Mouse (Mus musculus) kidney, adult 18-20 months (tissue): ENCODE measurements at regions not wholly inside any gene's neighbourhood (a gene's known extent, or its start where the extent isn't known, plus 50 kb on each side); places are given as distances from the start of the nearest gene placed in this dataset.

Source experiments
- DNase-seq: peaks from one replicate; pipeline ENCODE4 v3.0.0; 2021

DNA sequence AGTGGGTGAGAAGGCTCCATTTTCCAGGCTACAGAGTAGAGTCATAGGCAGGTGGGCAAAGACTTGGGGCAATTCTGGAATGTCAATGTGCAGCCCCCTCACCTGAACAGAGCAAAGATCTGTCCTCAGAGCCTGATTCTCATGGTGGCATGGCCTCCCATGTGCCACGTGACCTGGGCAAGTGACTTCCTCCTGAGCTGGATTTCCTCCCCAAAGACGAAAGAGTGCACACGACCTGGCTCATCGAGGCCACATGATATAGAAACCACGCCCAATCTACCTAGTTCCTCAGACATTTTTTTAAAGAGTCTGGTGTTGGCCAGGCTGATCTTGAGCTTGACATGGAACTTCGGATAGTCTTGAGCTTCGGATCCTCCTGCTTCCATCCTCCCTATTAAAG is 139.5 kb upstream of the Tle3 start:
- DNase-seq, result no peak

DNA sequence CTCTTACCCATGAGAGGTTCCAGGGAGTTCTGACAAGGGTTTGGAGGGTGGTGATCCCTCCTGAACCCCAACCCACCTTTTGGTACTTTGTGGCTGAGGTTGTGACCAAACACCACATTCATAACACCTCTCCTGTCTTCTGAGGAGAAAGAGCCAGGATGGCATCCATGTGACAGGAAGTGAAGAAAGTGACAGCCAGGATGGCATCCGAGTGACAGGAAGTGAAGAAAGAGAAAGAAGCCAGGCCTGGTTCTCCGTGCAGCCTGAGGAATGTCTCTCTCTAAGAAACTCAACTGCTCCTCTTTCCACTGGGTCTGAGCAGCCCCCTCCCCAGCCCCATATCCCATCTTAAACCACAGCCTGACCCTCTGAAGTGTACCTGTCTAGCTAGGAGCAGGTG is 138.9 kb upstream of the Tle3 start:
- DNase-seq, result no peak

DNA sequence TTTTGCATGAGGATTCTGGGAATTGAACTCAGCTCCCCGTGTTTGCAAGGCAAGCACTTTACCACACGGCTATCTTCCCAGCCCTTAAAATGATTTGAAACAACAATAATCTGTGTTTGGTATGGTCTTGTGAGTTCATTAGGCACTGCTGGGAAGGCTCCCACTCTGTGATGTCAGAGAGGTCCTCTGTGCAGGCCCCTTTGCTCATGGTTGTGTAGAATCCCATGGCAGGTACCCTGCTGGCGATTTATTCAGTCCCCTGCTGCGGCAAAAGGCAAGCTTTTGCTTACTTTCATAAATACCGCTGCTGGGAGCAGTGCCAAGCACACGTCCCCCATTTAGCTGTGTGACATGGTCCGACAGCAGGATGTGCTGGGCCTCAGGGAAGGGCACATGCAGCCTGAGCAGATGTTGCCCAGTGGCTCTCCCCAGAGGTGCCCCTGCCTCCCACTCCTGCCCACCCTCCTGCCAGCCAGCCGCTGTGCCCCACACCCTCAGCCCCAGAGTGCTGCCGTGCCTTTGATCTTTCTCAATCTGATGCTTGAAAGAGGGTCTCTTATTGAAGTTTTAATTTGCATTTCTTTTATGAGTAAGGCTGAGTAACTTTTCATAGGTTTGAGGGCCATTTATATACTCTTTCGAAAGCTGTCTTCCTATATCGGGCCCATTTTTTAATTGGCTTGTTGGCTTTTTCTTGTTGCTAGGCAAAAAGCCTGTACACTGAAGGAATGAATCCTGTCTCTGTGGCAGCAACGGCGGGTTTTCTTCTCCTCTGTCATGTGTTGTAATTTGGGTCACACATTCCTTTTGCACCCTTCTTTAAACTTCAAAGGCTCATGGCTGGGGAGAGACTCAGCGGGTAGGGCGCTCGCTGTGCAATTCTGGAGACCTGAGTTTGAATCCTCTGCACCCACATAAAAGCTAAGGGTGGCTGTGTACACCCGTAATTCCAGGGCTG is 136.2 kb upstream of the Tle3 start:
- no peak for DNase-seq

DNA sequence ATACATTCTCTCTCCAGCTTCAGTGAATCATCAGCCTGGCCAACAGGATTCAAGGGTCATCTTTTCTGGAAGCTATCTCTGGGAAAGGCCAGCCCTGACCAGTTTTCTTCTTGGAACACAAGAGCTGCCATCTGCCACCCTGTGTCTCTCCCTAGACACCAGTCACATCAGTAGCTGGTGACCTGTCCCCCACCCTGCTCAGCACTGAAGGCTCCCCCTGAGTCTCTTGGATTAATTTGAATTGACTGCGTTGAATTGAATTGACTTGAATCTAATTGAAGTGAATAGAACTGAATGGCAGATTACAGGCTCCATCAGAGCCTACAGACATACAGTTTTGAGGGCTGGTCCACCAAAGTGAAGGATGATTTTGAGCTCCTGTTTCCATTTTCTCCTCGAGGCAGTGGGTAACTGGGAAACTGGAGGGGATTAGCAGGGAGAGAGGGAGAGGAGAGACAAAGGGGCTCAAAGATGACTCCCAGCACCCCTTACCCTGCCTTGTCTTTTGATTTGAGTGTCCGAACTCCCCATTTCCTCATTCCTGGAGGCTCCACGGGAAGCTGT is 133.4 kb upstream of the Tle3 start:
- no peak for DNase-seq

DNA sequence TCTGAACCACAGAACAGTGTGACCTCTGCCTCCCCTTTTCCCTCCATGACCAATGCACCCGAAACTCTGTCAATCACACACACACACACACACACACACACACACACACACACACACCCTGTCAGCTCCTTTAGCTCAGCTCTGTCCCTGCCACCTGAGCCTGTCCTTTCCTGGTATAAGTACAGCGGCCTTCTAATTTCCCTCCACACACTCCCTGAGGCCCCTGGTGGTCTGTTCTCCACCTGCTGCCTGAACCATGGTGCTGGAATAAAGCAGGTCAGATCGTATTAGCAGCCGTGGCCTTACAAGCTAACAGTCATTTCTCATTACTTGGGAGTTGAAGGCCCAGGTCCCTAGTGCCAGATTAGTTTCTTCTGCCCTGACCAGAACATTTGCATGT is 132.8 kb upstream of the Tle3 start:
- DNase-seq, result no peak

DNA sequence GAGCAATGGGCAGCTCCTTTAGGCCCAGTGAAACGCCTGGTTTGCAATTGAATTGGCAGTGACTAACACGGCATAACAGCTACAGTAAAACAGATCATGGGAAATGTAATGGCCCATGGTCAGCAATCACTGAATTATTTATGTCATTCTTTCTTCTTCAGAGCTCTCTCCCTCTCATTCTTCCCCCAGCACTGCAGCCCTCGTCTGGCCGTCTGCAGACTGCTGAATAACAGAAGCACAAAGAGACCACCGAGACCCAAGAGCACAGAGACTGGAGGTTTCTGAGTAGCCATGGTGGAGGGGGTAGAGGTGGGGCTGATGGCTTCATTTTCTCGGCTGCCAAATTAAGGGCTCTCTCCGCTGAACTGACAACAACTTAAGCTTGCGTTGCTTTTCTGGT is 130.7 kb upstream of the Tle3 start:
- DNase-seq, result no peak

DNA sequence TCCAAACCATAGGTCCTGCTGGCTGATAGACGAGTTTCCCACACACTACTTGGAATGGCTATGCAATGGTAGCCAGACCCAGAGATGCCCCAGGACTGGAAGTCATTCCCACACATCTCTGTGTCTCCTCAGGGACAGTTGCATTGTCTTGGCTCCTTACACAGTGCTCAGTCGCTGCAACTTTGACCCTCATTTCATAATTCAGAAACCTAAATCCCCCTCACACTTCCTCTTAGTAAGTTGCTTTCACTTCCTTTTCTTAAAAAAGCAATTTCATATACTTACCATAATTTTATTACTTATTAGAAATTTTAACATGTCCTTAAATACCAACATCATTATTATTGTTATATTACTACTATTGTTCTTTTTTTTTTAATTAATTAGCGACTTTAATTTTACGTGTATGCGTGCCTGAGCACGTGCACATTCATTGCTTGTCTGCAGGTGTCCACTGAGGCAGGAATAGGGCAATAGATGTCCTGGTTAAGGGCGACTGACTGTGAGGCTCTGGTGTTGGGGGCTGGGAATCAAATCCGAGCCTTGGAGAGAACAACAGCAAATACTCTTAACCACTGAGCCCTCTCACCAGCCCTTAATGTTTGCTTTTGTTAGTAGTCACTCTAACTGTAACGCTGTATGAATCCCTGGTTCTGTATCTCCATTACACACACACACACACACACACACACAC is 129.9 kb upstream of the Tle3 start:
- no peak for DNase-seq

DNA sequence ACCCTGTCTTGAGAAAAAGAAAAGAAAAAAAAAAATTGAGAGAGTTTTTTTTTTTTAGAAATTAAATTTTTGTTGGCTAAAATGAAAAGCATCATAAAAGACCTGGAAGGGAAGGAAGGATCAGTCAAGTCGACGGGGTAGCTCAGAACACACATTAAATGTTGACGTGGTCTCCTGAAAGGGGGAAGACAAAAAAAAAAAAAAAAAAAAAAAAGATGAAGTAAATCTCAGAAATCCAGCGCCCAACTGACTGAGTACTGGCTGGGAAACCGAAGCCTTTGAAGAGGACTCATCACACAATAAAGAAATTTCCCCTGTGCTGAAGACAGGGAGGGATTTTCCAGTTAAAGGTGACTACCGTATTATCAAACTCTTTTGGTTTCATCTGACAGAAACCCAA is 128.9 kb upstream of the Tle3 start:
- no peak for DNase-seq

DNA sequence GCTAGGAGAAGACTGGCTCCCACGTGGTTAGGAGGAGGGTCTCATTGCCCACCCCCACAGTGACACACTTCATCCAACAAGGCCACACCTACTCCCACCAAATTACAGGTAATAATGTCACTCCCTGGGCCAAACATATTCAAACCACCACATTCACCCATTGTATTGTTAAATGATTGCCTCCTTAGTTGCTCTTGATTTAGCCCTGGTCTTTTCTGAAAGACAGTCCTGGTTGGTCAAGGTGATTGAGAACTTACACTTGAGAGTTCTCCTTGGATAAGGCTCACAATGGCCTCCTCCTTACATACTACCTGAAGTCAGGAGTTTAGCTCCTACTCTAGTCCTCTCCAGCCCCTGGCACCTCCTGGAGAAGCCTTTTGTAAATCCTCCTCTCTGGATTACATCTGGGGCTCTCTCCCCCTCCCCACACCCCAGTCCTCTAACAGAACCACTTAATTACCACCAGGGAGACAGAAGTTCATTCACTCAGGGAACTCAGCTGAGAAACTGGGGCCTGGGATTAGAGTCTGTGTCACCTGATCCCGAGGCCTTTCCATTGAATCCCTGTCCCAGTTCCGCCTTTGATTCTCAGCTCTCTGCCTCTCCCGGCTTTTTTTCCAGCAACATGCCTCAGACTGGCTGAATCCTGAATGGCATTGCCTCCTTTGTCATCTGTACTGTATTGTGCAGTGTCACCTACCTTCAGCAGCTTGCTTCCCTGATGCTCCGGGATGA is 122.3 kb upstream of the Tle3 start:
- no peak for DNase-seq

DNA sequence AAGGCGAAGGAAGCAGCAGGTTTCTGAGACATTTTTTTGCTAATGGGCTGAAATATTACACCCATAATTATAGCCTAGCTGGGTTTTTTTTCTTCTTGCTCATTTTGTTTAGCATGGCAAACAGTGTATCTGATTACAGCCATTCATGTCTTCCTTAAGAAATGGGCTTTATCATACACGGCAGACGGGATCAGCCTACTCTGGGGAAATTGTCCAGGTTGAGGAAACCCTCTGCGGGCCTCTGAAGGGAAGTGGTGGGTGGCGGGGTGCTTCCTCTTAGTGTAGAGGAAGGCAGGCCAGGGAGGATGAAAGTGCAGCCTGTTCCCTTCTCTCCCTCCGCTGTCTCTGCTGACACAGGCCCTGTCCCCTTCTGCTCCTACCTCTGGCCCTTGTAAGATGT is 120.6 kb upstream of the Tle3 start:
- no peak for DNase-seq

DNA sequence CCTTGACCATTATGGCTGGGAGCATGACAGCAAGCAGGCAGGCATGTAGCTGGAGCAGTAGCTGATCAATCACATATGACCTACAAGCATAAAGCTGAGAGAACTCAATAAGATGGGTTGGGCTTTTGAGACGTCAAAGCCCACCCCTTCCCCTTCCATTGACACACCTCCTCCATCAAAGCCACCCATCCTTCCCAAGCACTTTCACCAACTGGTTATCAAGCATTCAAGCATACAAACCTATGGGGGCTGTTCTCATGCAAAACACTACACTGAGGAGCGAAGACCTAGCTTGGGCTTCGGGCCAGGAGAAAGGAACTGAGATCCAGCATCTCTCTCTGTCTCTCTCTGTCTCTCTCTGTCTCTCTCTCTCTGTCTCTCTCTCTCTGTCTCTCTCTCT is 118.4 kb upstream of the Tle3 start:
- no peak for DNase-seq

DNA sequence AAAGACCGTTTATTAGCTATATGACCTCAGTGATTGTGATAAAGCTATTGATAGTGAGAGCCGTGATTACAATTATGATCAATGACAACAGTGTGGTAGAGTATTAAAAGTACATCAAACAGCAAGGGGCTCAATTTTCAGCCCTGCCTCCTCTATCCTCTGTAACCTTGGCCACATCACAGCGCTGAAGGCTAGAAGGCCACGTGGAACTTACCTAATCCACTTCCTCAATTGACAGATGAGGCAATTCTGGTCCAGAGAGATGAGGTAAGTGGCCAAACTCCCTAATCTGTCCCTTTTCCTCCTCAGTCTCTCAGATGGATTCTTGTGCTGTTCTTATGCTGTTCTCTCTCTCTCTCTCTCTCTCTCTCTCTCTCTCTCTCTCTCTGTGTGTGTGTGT is 114.7 kb upstream of the Tle3 start:
- DNase-seq, result no peak

DNA sequence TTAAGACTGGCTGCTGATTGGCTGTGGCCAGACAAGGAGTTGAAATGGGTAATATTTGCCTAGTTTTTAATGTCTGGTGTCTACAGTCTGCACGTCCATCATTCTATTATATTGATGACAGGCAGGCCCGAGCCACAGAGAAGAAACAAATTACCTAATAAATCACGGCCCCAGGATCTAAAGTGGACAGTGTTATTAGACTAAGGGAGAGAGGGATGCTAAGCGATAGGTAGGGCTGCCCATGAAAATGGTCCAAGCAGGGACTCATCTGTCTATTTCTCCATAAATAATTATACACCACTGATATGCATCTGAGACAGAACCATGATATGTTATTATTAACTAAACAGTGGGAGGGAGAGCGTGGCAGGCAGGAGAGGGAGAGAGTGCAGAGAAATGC is 114.1 kb upstream of the Tle3 start:
- DNase-seq, result no peak

DNA sequence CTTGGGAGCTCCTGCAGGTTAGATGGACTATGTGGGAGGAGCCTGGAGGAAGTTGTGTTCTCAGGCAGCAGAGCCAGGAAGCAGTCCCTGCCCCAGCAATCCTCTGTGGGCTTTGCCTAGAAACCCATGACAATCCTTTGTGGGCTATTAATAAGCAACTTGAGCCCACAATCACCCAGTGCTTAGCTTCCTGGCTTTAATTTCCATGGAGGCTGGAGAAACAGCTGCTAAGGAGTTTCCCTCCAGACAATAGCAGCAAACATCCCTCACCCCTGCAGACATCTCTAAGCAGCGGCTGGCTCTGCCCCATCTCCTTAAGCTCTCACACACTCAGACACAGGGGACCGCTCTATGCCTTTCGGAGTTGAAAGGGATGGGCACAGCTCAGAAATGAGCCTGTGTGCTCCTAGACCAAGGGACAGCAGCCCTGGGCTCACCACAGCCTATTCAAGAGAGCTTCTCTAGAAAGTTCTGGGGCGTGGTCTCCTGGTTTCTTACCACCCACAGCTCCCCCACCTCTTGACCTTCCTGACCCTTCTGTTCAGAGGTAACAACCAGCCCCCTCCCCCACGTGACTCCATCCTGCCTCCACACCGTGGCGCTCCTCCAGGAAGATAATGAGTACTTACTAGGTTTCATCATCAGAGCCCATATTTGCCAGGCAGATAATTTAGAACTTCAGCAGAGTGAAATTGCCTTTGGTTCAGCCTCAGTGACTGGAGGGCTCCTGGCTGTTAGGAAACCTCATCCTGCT is 112.6 kb upstream of the Tle3 start:
- DNase-seq, result no peak

DNA sequence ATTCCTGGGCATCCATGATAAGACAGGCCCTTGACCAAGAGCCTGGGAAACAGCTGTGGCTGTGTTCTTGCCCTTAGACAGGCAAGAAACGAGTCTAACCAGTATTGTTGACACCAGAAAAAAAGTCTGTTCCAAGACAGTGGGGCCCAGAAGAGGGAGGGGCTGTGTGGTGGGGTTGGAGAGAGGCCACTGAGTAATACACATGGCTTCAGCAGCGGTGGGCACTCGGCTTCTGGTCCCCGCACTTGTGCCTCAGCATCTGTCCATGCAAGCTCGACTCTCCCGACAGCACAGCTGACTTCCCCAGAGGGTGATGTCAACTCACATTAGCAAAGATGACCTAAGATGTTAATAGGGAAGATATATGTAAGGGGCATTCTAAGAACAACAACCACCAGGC is 110.9 kb upstream of the Tle3 start:
- no peak for DNase-seq

DNA sequence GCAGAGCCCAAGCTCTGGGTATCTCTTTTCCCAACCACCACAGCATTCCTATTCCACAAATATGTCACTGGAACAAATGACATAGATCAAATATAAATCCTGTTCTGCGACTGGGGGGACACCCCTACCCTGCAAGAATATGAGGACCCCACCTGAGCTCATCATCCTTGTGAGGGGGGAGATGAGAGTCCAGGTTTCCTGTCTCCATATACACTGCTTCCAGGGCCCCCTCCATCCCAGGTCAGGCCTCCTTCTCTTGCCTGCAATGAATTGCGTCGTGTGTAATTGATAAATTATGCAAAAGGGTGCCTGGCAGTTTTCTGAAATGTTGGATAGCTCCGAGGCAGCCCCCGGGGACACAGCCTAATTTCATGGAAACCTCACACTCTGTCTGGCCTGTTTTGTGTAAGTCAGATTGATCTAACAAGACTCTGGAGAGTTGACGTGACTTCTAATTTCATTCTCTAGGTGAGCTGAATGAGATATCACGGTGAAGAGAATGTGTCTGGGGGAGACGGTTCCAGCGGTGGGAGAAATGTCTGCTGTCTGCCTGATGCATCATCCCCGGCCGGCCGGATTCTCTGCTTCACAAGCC is 110.3 kb upstream of the Tle3 start:
- no peak for DNase-seq

DNA sequence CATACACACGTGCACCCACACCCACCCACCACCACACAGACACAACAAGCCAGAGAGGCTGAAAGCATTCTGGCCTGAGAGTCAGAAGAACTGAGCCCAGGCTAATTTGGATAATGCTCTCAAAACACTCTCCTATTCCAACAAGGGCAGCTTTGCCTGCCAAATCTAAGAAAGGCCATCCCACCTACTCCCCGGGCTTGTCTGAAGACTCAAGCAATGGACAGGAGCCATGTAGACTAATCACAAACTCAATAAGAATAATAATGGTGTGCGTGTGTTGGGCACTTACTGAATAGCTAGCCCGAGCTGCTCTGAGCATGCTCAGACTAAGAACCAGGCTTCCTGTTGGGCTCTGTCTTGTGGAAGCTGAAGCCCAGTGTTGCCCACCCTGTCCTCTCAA is 108.8 kb upstream of the Tle3 start:
- no peak for DNase-seq

DNA sequence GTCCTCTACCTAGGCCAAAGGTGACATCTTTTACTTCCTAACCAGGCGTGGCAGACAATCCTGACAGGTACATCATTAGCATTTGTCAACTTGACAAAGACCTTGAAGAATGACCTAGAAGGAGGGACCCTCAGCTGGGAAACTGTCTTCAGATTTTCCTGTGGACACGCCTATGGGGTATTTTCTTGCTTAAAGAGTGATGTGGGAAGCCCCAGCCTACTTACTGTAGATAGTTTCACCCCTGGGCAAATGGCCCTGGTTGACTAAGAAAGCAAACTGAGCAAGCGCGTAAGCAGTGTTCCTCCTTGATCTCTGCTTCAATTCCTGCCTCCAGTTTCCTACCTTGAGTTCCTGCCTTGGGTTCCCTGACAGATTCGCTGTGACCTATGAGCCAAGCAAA is 106.7 kb upstream of the Tle3 start:
- no peak for DNase-seq

DNA sequence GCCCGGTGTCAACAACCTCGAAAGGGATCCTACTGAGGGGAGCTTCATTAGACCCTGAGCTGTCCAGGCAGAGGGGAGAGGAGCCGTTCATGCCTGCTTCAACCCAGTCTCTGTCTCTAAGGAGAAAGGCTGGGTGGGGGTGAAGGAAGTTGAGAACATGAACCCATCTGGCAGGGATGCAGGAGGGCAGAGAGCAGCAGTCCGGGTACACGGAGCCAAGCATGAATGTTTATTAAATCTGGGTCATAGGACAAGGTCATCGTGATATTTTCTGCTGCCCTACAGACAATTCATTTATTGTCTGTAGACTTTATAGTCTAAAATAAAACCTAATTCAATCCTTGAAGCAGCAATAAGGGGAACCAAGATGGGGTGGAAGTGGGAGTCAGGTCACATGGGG is 105.2 kb upstream of the Tle3 start:
- no peak for DNase-seq

DNA sequence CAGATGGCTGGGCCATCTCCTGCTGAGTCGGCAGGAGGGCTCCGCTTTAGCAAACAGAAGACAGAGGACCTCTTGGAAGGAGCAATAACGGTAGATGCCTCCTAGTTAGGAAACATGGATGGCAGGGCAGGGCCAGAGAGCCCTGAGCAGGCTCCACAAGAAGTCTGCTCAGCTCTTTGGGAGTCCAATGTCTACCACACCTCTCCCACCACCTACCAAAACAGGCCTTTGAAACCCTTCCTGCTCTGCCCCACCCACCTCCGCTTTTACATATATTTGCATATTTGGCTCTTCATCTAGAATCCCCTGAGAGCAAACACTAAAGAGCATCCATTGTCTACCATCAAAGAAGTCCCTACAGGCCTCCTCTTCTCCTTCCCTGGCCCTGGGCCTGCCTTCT is 104.6 kb upstream of the Tle3 start:
- no peak for DNase-seq

DNA sequence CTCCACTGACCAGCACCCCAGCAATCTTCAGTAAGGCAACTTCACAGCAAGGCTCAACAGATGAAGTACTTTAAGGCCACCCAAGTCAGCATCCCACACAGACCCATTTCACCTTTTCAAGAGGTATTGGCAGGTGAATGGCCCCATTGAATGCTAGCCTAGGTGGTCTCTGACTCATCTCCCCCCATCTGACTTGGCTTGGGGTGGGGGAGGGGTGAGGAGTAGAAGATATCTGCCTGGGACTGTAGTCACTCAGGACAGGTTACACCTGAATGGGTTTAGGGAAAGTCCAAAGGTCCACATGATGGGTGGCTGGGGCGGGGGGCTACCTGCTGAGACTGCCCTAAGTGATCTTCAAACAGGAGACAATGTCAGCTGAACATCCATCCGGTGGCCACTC is 104.0 kb upstream of the Tle3 start:
- no peak for DNase-seq

DNA sequence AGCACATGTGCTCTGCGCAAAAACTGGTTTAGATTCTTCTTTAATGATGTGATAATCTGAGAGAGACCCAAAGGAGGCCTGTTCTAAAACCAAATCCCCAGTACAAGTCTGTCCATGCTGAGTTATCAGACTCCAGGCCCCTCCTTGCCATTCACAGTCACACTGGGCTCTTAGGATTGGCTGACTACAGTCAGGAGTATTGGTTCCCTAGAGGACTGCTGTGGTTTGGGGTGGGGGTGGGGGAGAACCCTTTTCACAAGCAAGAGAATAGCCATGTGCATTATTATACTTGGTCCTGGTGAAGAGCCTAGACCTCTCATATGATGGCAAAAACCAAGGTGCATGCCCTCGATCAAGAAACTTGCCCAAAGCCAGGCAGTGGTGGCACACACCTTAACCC is 103.5 kb upstream of the Tle3 start:
- no peak for DNase-seq
